Mouse (Mus musculus) adrenal gland, adult 8-10 months (tissue): Measurements from ENCODE around the gene Eif3d. TPM values are rescaled to one million over a fixed set of nuclear protein-coding genes. Genes with fewer than 3 reads are reported as not detected.

Experiments
- DNase-seq: peaks from one replicate; pipeline ENCODE4 v3.0.0; 2022
- total RNA-seq, 4 experiments: library from RNA; stranded (reverse); gene quantifications; 2 replicates each; pipeline ENCODE4 v1.2.4; 2022

Gene Eif3d
- total RNA-seq, 4 experiments from 2014 or later = 140 to 159 (median 147) TPM

DNA sequence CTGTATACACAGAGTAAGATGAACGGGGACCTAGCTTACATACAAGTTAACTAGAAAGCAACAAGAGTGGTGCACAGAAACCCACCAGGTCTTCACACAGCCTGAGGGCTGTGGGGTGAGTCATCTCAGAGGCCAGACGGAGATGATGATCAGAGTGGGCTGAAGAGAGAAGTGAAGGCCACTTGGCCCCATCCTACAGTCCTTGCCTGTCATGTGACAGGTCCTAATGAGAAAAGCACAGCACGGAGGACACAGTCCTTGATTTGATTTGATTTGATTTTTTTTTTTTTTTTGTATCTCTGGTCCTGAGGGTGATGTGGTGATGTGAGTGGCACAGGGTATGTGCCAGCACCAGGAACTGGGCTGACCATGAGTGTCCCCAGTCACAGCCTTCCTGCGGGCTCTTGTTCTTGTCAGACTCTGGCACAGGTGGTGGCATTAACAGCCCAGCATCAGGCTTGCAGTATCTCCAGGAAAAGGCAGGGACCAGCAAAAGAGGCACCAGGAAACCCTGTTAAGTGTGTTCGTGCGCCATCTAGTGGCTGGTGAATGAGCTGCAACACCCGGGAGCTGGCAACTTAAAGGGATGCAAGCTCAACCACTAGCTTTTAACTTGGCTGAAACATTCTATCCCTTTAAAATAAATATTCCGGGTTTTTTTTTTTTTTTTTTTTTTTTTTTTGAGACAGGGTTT is 53.6 kb downstream of the Eif3d start:
- DNase-seq = peak; percentile 89

GRCm38 (mm10) chr15:77915287-77915686 is 55.3 kb downstream of the Eif3d start:
- no peak for DNase-seq

DNA sequence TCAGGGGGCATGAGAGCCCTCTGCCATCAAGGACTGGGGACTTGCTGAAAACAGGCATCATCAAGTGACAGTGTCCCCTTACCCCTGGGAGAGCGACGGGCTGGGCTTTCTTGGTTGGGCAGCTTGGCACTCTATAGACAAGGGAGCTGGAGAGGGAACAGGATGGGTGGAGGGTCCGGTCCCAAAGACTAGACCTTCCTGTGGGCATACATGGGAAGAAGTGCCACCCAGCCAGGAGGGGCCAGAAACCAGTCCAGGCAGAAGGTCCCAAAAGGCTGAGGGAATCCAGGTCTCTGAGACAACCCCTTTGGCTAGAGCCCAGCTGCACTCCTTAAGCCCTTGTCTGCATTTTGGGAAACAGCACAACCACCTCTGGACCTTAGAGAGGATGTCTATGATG is 56.1 kb downstream of the Eif3d start:
- DNase-seq = no peak

DNA sequence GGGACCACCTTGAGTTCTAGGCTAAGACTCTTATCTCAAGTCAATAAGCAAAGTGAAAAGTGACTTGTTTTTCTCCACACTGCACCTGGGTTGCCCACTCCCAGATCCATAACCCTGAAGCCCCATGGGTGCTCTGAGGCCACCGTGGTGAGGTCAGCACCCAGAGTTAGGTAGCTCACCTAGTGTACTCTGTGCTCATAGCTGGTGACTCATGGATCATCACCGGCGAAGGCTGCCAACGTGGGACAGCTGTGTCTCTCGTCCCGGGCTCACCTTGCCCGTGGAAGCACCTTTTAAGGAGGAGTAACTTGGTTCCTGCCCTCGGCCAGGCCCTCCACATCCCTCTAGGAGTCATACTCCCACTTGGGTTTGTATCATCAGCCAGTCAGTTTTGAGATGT is 57.6 kb downstream of the Eif3d start:
- DNase-seq = no peak

DNA sequence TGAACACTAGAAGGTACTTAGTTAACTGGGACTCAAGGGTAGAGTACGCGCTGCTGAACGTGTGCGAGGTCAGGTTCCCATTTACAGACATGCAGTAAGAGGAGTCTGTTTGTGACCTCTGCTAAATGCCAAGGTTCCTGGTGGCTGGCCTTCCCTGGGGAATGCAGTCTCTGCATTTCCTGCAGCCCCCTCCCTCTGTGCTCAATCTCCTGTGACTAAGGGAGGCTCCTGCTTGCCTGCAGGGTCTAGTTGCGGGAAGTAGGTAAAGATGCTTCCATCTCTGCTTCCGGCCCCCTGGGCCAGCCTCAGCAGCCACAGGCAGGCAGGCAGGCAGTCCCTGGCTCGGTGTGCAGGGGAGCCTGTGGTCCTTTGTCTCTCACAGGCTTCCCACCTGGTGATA is 58.0 kb downstream of the Eif3d start:
- DNase-seq = peak; percentile 71

GRCm38 (mm10) chr15:77912048-77912447 is 58.6 kb downstream of the Eif3d start:
- DNase-seq = no peak

- no peak for DNase-seq
Observed at GRCm38 (mm10) chr15:77911065-77911464, 59.5 kb downstream of the Eif3d start.

Other genes with a start within 250 kb of the Eif3d start
- 1 to 10 TPM in 2 of 4 experiments, under 1 TPM in 2; 0.35 to 1.7 (median 0.78) TPM for gene Apol9b, start 241.8 kb downstream of the Eif3d start, total RNA-seq
- under 1 TPM; 0.14 to 0.43 (median 0.15) TPM for gene Apol8, start 213.8 kb downstream of the Eif3d start, total RNA-seq
- gene Myh9, start 128.6 kb downstream of the Eif3d start, total RNA-seq = 100 to 1,000 TPM; 304 to 366 (median 340) TPM
- gene Txn2, start 41.8 kb downstream of the Eif3d start, total RNA-seq = 100 to 1,000 TPM; 548 to 745 (median 627) TPM
- 1 to 10 TPM; 4.2 to 9.3 (median 6.3) TPM for gene Foxred2, start 14.1 kb downstream of the Eif3d start, total RNA-seq
- gene Cacng2, start 149.2 kb upstream of the Eif3d start, total RNA-seq = 1 to 10 TPM in 1 of 4 experiments, under 1 TPM in 3; 0.56 to 1.0 (median 0.88) TPM
- 10 to 100 TPM; 14.3 to 31.1 (median 23.4) TPM for gene Ift27, start 203.3 kb upstream of the Eif3d start, total RNA-seq
- gene Pvalb, start 235.6 kb upstream of the Eif3d start, total RNA-seq = not detected